Mouse (Mus musculus): ENCODE measurements around the gene Pkp4. TPM values are rescaled to one million over a fixed set of nuclear protein-coding genes. Genes with fewer than 3 reads are reported as not detected.

Gene Pkp4
- total RNA-seq (2021), result 100 to 1,000 TPM; 211 to 222 TPM

DNA sequence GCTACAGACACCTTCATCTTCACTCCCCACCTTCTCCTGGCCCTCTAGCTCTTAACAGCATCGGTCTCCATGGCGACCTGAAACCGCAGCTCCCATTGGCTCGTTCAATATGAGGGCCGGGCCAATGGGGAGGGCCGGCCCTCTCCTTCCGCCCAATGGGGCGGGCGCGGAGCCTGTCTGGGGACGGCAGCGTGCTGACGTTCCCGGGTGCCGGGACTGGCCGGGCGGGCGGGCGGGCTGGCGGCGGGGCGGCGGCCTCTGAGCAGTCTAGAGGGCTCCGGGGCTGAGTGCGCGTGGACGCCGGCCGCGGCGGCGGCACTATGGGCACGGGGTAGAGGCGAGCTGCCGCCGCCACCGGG, at the start of gene Pkp4, which contains the start of gene Ccdc148:
Gene Pkp4 (plus strand): TSS at position 246 of the 359 bp plus-strand sequence.
Gene Ccdc148 (minus strand): TSS at position 79 of the 359 bp plus-strand sequence.
- peak; percentile 88 to 93 for DNase-seq (ENCODE audit: low spot score in 2 of 2)
- intact Hi-C loops (cut with DNase I), result loop anchor here (5.0 kb wide), 3 partner anchors 192 to 328 kb away; no protein-coding TSS in a partner anchor

DNA sequence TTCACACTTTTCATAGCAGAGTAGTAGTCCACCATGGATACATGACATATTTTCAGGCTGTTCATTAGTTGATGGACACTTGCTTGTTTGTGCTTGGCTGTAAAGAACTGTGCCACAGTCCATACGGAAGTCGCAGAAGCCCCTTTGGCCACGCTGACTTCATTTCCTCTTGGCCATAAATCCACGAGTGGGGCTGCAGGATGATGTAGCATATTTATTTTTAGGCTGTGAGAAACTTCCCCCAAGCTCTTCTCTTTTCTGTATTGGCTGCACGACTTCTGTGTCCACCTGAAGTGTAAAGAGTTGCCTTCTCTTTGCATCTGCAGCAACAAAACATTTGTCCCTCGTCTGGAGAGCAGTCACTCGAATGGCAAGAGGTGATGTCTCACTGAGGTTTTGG, 31.6 kb upstream of the Pkp4 start:
- intact Hi-C loops (cut with DNase I), result no loop called here
- DNase-seq (ENCODE audit: low spot score in 2 of 2), result no peak

DNA sequence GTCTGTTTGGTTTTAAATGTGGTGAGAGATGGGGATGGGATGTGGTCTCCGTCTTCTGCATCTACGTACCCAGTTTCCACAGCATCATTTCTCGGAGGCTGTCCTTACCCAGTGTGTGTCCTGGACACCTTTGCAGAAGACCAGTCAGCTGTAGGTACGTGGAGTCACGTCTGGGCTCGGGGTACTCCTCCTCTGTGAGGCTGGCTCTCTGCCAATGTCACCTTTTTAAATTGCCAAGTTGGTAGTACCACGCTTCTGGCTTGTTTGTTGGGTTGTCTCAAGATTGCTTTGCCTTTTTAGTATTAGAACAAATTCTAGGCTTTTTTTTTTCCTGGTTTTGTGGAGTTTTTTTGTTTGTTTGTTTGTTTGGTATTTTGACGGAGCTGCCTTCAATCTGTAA, 30.8 kb upstream of the Pkp4 start:
- intact Hi-C loops (cut with DNase I), result no loop called here
- no peak for DNase-seq (ENCODE audit: low spot score in 2 of 2)

DNA sequence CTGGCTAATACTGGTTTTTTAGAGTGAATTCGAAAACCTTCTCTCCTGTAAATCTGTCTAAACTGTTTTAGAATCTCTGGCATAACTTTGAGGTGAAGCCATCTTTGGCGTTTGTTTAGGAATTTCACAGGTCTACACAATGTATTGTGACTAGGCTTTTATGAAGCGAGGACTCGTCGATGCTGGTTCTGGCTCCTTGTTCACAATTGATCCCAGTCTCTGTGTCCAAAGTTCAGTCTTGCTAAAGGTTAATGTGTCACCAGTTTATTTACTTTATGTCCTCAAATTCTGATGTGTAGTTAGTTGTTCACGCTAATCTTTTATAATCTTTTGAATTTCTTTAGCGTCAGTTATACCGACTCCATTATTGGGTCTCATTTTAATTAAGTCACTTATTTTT, 29.6 kb upstream of the Pkp4 start:
- no peak for DNase-seq (ENCODE audit: low spot score in 2 of 2)
- intact Hi-C loops (cut with DNase I), result no loop called here

DNA sequence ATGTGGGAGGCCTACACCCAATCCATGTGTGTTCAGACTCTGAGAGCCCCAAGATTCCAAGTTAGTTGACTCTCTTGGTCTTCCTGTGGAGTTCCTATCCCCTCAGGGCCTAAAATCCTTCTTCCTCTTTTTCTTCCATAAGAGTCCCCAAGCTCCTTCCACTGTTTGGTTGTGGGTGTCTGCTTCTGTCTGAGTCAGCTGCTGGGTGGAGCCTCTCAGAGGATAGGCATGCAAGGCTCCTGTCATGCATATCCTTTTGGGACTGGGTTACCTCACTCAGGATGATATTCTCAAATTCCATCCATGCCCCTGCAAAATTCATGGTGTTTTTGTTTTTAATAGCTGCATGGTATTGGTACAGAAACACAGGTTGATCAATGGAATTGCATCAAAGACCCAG, 5.2 kb upstream of the Pkp4 start:
- DNase-seq (ENCODE audit: low spot score in 2 of 2), result no peak
- intact Hi-C loops (cut with DNase I), result no loop called here

DNA sequence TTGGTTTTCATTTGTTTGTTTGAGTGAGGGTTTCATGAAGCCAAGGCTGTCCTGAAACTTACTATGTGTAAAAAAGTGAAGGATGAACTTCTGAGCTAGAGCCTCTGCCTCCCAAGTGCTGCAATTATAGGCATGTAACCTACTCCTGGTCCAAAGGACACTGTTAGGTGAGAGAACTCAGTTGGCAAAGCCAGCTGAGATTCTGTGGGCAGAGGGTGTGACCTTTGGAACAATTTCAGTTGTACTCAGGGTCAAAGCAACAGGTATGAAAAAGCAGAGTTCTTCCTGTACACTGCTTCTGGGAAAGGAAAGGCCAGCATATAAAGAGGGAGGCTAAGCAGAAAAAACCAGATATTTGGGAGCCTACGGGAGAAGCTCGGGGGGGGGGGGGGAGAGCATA, 2.5 kb upstream of the Pkp4 start:
- intact Hi-C loops (cut with DNase I), result no loop called here
- no peak for DNase-seq (ENCODE audit: low spot score in 2 of 2)

DNA sequence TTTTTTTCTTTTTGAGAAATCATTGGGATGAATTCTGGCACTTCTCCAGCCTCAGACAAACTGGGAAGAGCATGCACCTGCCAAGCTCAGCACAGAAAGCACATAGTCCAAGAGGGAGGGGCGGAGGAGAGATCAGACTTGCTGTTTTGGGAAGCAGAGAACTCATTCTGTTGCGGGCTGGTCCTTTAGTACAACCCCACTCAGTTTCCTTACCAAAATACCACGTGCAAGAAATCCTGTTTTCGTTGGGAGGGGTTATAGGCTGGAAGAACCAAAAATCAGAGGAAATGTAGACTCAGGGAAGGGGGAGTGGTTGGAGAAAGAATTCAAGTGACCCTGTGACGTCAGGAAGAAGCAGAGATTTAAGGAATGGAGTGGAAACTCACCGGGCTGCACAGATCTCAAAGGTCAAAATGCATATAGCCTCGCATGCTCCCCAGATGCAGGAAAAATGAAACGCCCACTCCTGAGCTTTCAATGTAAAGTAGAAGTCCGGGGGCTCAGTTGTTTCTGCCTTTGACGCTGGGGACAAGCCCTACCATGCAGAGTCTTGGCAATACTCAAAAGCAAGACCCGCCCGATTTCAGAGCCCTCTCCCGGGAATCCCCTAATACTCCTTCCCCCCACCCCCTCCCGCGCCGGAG, 567 bp upstream of the Pkp4 start:
- peak in 1 of 2 experiments; percentile 7 for DNase-seq (ENCODE audit: low spot score in 2 of 2)
- intact Hi-C loops (cut with DNase I), result loop anchor here (5.0 kb wide), 3 partner anchors 192 to 328 kb away; no protein-coding TSS in a partner anchor

DNA sequence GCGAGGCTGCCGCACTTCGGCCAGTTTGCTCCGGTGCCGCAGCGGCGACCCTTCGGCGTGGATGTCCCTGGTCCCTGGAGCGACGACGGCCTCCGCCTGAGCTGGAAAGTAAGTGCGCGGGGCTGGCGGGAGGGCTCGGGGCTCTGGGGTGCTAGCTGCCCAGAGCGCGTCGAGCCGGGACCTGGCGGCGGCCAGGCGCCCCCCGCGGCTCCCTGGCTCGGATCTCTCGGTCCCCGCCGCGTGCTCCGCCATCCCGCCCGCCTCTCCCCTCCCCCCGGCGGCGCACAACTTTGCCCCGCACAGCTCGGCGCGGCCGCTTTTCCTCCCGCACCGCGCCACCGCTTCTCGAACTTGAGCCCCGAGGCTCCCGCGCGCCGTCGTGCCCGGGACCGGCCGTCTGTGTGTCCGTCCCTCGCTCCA, 381 bp downstream of the Pkp4 start:
- peak in 1 of 2 experiments; percentile 33 for DNase-seq (ENCODE audit: low spot score in 2 of 2)
- intact Hi-C loops (cut with DNase I), result loop anchor here (5.0 kb wide), 3 partner anchors 191 to 329 kb away; no protein-coding TSS in a partner anchor

DNA sequence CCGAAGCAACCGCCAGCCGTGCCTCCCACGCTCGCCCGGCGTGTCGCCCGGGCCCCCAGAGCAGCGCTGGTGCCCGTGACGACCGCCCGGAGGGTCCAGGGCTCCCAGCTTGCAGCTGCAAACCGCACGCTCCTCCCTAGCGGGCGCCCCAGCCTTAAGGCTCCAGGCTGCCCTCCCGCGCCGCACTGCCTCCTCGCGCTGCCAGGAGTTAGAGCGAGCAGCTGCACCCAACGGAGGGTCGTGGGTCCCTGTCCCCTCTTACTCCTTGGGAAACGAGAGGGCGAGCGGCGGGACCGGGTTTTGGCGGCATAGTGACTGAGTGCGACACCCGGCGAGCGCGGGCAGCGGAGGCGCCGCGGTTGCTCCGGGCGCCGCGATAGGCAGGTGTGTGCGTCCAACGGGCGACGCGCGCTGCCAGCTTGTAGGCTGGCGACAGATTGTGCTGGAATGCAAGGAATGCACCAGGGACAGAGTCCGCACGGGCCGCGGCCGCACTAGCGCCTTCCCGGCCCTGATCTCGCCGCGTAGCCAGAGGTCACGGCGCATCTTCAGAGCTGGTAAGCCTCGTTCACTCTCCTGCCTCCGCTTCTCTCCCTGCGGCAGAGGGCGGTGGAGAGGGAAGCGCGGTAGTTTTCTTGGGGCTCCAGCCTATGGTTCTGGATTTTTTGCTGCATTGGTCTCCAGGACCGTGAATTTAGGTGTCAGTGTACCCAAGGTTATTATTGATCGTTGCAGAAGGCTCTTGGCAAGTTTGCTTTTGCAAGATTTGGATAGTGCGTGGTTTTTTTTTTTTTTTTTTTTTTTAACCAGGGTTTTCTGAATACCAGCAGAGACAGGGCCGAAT, 1.0 kb downstream of the Pkp4 start:
- intact Hi-C loops (cut with DNase I), result loop anchor here (5.0 kb wide), 3 partner anchors 191 to 329 kb away; no protein-coding TSS in a partner anchor
- DNase-seq (ENCODE audit: low spot score in 2 of 2), result peak; percentile 81 to 83

DNA sequence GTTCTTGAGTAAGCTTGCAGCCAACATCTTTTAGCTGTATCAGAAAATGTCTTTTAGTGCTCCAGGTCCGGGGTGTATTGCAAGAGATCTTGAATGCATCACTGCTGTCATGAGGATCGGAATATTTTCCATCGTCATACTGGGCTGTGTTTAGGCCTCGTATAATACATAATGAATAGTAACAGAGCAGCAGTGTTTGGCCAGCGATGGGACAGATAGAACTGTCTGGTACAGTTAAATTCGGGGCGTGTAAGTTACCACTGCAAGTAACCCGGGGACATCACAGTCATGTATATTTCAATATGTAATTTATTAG, 1.6 kb downstream of the Pkp4 start:
- intact Hi-C loops (cut with DNase I), result loop anchor here (5.0 kb wide), 3 partner anchors 190 to 330 kb away; no protein-coding TSS in a partner anchor
- DNase-seq (ENCODE audit: low spot score in 2 of 2), result peak in 1 of 2 experiments; percentile 11

DNA sequence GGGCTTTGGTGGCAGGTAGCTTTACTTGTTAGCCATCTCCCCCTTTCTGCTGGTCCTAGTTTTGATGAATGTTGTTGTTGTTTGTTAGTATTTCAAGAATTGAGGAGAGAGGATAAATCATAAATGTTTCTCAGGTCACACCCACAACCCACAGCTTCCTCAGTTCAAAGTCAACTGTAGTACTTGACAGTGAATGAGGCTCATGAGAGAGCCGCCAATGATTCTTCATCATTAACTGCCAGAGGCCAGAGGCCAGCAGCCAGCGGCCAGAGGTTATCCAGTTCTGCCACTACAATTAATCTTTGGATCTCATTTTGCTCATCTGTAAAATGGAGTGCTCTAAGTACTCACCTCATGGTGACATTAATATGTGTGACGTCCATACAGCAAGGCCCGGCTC, 6.3 kb downstream of the Pkp4 start:
- intact Hi-C loops (cut with DNase I), result no loop called here
- DNase-seq (ENCODE audit: low spot score in 2 of 2), result no peak

DNA sequence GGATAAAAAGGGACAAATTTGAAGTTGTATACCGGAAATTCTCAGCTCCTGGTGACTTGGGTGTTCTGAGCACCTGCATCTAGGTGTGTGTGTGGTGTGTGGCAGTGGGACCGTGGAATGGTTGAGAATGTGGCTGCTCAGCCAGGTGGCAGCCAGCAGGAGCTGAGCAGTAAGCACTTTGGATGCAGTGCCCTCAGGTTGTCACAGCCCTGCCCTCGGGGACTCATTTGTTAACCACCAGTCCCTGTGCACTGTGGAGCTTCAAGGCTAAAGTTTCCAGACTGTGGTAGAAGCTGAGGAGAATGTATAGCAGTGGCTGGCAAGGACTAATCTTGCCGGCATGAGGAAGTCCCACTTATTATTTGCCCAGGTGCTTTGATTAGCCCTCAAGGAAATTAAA, 7.2 kb downstream of the Pkp4 start:
- no peak for DNase-seq (ENCODE audit: low spot score in 2 of 2)
- intact Hi-C loops (cut with DNase I), result no loop called here

DNA sequence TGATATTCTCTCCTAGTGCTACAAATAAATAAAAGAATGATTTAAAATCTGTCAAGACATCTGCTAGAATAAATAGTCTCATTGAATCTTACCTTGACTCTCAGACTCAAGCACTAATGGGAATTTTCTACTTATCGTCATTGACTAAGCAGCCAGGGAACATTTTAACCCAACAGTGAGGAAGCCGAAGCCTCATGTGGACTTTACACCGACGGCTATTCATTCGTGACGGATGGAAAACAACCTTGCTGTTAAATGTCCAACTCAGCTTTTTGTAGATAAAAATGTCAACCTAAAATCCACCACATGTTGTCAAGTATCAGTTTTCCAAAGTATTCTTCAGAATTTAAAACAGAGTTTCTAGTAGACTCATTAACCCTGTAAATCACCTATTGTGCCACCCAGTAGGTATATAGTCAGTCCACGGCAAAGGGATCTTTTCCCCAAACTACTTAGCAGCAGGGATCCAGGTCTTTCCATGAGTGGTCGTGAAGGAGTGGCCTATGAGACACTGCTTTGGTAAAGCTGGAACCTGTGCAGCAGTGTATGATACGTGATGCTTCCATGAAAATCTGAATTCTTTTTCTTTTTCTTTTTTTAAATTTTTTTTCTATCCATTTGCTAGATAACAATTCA, 9.0 kb downstream of the Pkp4 start:
- no peak for DNase-seq (ENCODE audit: low spot score in 2 of 2)
- intact Hi-C loops (cut with DNase I), result no loop called here

DNA sequence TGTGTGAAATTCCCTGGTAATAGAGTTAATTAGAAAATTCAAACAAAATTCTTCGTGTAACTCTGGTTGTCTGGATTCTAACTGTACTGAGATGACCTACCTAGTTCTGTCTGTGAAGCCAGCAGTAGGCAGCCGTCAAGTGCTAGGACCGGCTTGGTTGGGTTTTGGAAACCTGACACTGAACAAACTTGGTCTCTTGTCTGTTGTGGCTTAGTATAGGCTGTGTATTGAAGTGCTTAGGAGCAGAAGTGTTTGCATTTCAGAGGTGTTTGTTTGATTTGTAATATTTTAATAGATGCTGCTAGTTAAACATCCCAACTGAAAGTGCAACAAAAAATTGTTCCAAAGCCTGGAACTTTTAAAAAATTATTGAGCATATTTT, 9.5 kb downstream of the Pkp4 start:
- intact Hi-C loops (cut with DNase I), result no loop called here
- DNase-seq (ENCODE audit: low spot score in 2 of 2), result no peak

DNA sequence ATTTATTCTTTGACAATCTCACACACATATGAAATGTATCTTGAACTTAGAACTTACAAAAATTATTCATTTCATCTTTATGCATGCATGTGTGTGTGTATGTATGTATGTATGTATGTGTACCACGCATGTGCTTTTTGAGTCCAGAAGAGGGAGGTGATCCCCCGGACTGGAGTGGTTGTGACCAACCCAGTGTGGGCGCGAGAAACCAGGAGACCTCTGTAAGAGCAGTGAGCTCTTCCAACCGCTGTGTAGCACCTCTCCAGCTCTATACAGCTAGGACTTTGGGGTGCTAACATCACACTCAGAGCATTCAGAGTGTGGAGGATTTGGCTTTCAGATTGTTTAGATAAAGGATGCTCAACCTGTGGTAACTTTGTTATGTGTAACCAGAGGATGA, 9.9 kb downstream of the Pkp4 start:
- DNase-seq (ENCODE audit: low spot score in 2 of 2), result no peak
- intact Hi-C loops (cut with DNase I), result no loop called here

DNA sequence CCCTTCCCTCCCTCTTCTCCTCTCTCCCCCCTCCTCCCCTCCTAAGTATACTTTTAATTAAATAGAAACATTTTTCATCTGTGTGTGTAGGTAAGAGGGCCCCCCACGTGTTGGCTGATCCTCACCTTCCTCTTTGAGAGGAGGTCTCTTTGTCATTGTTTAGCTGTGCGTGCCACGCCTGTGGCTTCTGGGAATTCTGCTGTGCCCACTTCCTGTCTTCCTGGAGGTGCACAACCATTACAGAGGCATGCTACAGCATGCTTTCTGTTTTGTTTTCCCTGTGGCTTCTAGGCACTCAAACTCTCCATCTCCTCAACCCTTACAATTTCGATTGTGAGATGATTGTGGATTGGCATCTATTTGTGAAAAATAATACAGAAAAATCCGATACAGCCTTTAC, 10.9 kb downstream of the Pkp4 start:
- no peak for DNase-seq (ENCODE audit: low spot score in 2 of 2)
- intact Hi-C loops (cut with DNase I), result no loop called here

DNA sequence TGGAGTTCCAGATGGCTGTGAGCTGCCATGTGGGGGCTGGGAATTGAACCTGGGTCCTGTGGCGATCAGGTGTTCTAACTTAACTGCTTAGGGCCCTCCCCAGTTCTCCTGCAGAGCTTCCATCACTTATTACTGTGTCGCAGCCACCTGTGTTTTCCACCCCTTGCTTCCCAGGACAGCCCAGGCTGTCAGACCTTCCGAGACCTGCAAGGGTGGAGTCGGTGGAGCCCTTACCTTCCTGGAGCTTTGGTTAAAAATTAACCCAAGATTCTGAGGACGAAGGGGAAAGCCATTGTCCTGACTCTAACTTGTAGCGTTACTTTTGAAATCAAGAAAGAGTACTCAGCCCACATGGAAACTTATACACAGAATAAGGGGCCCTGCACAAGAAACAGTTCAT, 15.3 kb downstream of the Pkp4 start:
- intact Hi-C loops (cut with DNase I), result no loop called here
- DNase-seq (ENCODE audit: low spot score in 2 of 2), result no peak

DNA sequence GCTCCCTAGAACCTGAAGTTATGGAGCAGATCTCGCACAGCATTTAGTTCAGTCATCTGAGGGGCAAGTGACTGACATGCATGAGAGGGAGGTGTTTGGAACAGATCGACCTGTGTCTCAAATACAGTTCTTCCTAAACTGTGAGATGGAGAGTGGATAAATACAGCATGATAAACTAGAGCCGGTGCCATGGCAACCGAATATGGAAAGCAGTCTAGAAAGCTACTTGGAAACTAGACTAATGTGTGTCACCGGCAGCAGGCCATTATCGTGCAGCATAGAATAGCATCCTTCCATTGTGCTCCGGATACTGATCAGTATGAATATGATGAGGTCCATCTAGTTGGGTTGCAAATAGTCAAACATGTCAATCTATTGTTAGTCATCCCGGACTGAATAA, 17.5 kb downstream of the Pkp4 start:
- intact Hi-C loops (cut with DNase I), result no loop called here
- DNase-seq (ENCODE audit: low spot score in 2 of 2), result no peak

DNA sequence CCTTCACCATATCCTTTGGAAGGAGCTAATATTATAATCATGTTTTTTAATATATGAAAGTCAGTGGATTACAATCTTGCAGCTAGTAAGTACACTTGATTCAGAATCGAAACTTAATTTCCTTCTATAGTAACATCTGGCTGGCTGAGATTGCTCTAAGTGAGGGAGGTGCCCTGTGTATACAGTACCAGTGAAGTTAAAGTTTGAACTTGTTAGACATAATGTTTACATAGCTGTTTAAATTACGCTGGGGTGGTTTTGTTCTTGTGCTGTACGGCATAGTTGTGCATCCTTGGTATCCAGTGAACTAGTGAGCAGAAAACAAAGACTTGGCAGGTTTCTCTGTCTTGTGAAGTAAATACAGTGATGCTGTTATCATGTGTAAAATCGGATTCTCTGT, 18.3 kb downstream of the Pkp4 start:
- DNase-seq (ENCODE audit: low spot score in 2 of 2), result no peak
- intact Hi-C loops (cut with DNase I), result no loop called here

DNA sequence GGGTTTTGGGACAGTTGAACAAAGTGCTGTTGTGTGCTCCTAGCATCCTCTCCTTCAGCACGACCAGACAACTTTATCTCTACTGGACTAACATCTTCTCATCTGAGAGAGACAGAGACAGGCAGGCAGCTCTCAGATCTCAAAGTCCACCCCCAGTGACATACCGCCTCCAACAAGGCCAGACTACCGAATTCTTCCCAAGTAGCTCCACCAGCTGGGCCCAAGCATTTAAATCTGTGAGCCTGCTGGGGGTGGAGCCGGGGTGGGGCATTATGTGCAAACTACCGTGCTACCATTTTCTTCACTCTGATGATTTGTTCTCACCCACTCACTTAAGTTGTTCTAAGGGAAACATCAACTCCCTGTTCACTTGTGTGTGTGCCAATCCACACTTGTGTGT, 18.8 kb downstream of the Pkp4 start:
- no peak for DNase-seq (ENCODE audit: low spot score in 2 of 2)
- intact Hi-C loops (cut with DNase I), result no loop called here
